Mouse (Mus musculus): ENCODE data around the gene Il13ra2. TPM values are rescaled to one million over a fixed set of nuclear protein-coding genes. Genes with fewer than 3 reads are reported as not detected.
"Not testable (repeated sequence)": the region's sequence is repeated elsewhere in the genome, so short reads cannot be mapped to it uniquely, and the experiment has no call there.

Il13ra2 gene
- polyA plus RNA-seq (2012; rRNA removed): 0.92 and 1.0 TPM in 2 replicates

GRCm38 (mm10) chrX:147429129-147429528, at the start of gene Il13ra2:
Gene Il13ra2 (minus strand): TSS chrX:147429192.
- DNase-seq (ENCODE audit: low read depth): no peak

GRCm38 (mm10) chrX:147453610-147454009, 24.6 kb upstream of the Il13ra2 start, which contains the start of gene Vmn1r239-ps:
Gene Vmn1r239-ps (minus strand): TSS chrX:147453710.
- not testable (repeated sequence) for DNase-seq (ENCODE audit: low read depth)

GRCm38 (mm10) chrX:147443386-147443785, 14.4 kb upstream of the Il13ra2 start:
- no peak for DNase-seq (ENCODE audit: low read depth)

GRCm38 (mm10) chrX:147435400-147435799, 6.4 kb upstream of the Il13ra2 start:
- no peak for DNase-seq (ENCODE audit: low read depth)

DNA sequence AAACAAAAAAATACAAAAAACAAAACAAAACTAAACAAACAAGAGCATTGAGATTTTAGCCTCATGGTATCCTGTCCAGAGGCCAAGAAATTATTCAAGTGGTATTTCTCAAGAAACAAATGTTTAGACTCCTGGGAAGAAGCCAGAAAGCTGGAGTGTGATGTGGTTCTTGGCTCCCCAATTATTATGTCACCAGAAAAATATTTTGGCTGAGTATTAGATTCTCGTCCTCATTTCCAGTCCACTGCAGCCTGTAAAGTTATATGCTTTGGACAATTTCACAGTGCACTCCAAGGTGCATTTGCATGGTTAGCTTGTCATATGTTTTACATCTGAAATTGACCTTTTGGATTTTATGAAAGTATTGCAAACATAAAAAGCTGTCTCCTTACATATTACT, 761 bp upstream of the Il13ra2 start:
- DNase-seq (ENCODE audit: low read depth): no peak

GRCm38 (mm10) chrX:147393446-147393845, 35.5 kb downstream of the Il13ra2 start:
- no peak for DNase-seq (ENCODE audit: low read depth)

DNA sequence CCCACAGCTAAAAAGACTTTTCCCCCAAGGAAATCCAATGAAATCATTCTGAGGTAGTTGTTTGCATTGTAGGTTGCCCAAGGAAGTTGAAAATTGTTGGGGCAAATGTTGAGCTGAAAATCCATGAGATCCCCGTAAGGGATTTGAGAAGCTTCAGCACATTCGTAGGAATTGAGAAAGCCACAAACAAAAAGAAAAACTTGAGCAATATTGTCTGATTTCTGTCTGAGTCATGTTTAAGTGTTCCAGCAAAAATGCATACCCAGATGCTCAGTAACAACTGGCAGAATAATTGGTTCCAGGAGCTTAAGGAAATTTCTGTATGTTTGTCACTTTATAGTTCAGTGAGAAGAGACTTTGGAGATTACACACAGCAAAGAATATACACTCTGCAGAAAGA, 79.8 kb downstream of the Il13ra2 start:
- no peak for DNase-seq (ENCODE audit: low read depth)

Other genes with a start within 250 kb of the Il13ra2 start
- gene Vmn1r239-ps, start 24.5 kb upstream of the Il13ra2 start, polyA plus RNA-seq (2012; rRNA removed): not detected in 2 replicates
- 0.33 and 0.34 TPM in 2 replicates for gene Lrch2, start 124.9 kb upstream of the Il13ra2 start, polyA plus RNA-seq (2012; rRNA removed)

Measured in gonadal fat pad, adult 2 months (tissue).